Mouse (Mus musculus): ENCODE data around the gene Mrtfa. TPM values are rescaled to one million over a fixed set of nuclear protein-coding genes. Genes with fewer than 3 reads are reported as not detected.

The Mrtfa gene
- polyA plus RNA-seq, 1 experiment = 18.4 TPM

- Histone ChIP-seq H3K36me3 (ENCODE audit: control insufficient read depth, insufficient read depth, low read length, poor library complexity, severe bottlenecking) (no peaks in the 10 kb centered on the region), H3K4me3 (ENCODE audit: low read depth, low read length) (no peak overlapping the region), H3K4me1 (ENCODE audit: control insufficient read depth, insufficient read depth, low read length) (no peaks in the 10 kb centered on the region), H3K27me3 (ENCODE audit: control insufficient read depth, insufficient read depth, low read length, poor library complexity, severe bottlenecking) (no peaks in the 10 kb centered on the region), H3K9ac (ENCODE audit: low read depth, poor library complexity, severe bottlenecking) (no peak overlapping the region), H3K9me3 (replicated peaks; ENCODE audit: control insufficient read depth, insufficient read depth, low read length, poor library complexity, severe bottlenecking) (no peaks in the 10 kb centered on the region), H3K27ac (ENCODE audit: insufficient read depth, low read length) (no peak overlapping the region)
- TF ChIP-seq CTCF (IDR thresholded peaks at IDR 0.05; ENCODE audit: low read depth, low read length) (no peak), EP300 (IDR thresholded peaks at IDR 0.05; ENCODE audit: insufficient read depth, low read depth, low read length) (no peak)
Measured at GRCm38 (mm10) chr15:80979611-80980010, 210.9 kb downstream of the Mrtfa start.

GRCm38 (mm10) chr15:80977620-80978334 is 212.8 kb downstream of the Mrtfa start, which contains the start of gene Sgsm3:
Sgsm3 (plus strand) TSS chr15:80977765.
- Histone ChIP-seq H3K36me3 (ENCODE audit: control insufficient read depth, insufficient read depth, low read length, poor library complexity, severe bottlenecking) (no peaks in the 10 kb centered on the region), H3K4me1 (ENCODE audit: control insufficient read depth, insufficient read depth, low read length) (no peaks in the 10 kb centered on the region), H3K9me3 (replicated peaks; ENCODE audit: control insufficient read depth, insufficient read depth, low read length, poor library complexity, severe bottlenecking) (no peaks in the 10 kb centered on the region), H3K9ac (ENCODE audit: low read depth, poor library complexity, severe bottlenecking) (peak within 1 kb of the TSS; percentile 86), H3K27ac (ENCODE audit: insufficient read depth, low read length) (no peak within 1 kb of the TSS), H3K27me3 (ENCODE audit: control insufficient read depth, insufficient read depth, low read length, poor library complexity, severe bottlenecking) (no peaks in the 10 kb centered on the region), H3K4me3 (ENCODE audit: low read depth, low read length) (peak within 1 kb of the TSS; percentile 76)
- TF ChIP-seq CTCF (IDR thresholded peaks at IDR 0.05; ENCODE audit: low read depth, low read length) (no peak), POLR2A (IDR thresholded peaks at IDR 0.05; ENCODE audit: insufficient read depth, low read length) (no peak), EP300 (IDR thresholded peaks at IDR 0.05; ENCODE audit: insufficient read depth, low read depth, low read length) (no peak)

DNA sequence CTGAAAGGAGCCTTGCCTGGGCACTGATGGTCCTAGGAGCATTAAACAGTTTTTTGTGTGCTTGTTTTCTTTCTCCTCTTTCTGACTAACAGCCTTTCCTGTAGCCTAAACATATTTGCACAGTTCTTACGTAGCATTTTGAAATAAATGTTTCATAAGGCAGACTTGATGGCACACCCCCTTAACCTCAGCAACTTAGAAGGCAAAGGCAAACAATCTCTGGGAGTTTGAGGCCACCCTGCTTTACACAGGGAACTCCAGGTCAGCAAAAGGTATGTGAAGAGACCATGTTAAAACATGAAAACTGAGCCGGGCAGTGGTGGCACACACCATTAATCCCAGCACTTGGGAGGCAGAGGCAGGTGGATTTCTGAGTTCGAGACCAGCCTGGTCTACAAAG is 214.9 kb downstream of the Mrtfa start:
- no peak for TF ChIP-seq POLR2A (IDR thresholded peaks at IDR 0.05; ENCODE audit: insufficient read depth, low read length)
- TF ChIP-seq EP300 (IDR thresholded peaks at IDR 0.05; ENCODE audit: insufficient read depth, low read depth, low read length) = no peak
- TF ChIP-seq CTCF (IDR thresholded peaks at IDR 0.05; ENCODE audit: low read depth, low read length) = no peak
- no peaks in the 10 kb centered on the region for H3K36me3 ChIP-seq (ENCODE audit: control insufficient read depth, insufficient read depth, low read length, poor library complexity, severe bottlenecking)
- H3K9ac ChIP-seq (ENCODE audit: low read depth, poor library complexity, severe bottlenecking) = no peak overlapping the region
- no peak overlapping the region for H3K4me3 ChIP-seq (ENCODE audit: low read depth, low read length)
- H3K9me3 ChIP-seq (replicated peaks; ENCODE audit: control insufficient read depth, insufficient read depth, low read length, poor library complexity, severe bottlenecking) = no peaks in the 10 kb centered on the region
- no peak overlapping the region for H3K27ac ChIP-seq (ENCODE audit: insufficient read depth, low read length)
- H3K27me3 ChIP-seq (ENCODE audit: control insufficient read depth, insufficient read depth, low read length, poor library complexity, severe bottlenecking) = no peaks in the 10 kb centered on the region
- no peaks in the 10 kb centered on the region for H3K4me1 ChIP-seq (ENCODE audit: control insufficient read depth, insufficient read depth, low read length)

DNA sequence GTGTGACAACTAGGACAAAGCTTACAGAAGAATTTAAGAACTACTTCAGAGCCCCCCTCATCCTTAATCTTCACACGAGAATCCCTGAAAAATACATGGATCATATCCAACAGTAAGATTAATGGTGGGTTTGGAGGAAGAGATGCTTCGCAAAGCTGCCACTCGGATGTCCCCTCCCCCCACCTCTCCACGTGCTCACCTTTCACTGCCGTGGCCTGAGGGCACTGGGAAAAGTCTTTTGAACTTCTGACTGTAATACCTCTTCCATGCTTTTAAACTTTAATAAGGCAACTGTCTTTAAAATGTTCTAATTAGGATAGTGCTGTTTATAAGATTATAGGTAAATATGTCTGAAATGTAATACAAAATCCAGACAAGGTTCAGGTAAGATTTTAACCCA is 216.2 kb downstream of the Mrtfa start:
- peaks cover 5% of the 10 kb centered on the region; the same call in 1 of the 2 replicates for H3K36me3 ChIP-seq (ENCODE audit: control insufficient read depth, insufficient read depth, low read length, poor library complexity, severe bottlenecking)
- no peak overlapping the region for H3K4me3 ChIP-seq (ENCODE audit: low read depth, low read length)
- no peak overlapping the region for H3K27ac ChIP-seq (ENCODE audit: insufficient read depth, low read length)
- no peak overlapping the region for H3K9ac ChIP-seq (ENCODE audit: low read depth, poor library complexity, severe bottlenecking)
- H3K27me3 ChIP-seq (ENCODE audit: control insufficient read depth, insufficient read depth, low read length, poor library complexity, severe bottlenecking) = no peaks in the 10 kb centered on the region
- TF ChIP-seq EP300 (IDR thresholded peaks at IDR 0.05; ENCODE audit: insufficient read depth, low read depth, low read length) = no peak
- no peak for TF ChIP-seq CTCF (IDR thresholded peaks at IDR 0.05; ENCODE audit: low read depth, low read length)
- H3K4me1 ChIP-seq (ENCODE audit: control insufficient read depth, insufficient read depth, low read length) = no peaks in the 10 kb centered on the region
- H3K9me3 ChIP-seq (replicated peaks; ENCODE audit: control insufficient read depth, insufficient read depth, low read length, poor library complexity, severe bottlenecking) = no peaks in the 10 kb centered on the region

GRCm38 (mm10) chr15:80969371-80969770 is 221.2 kb downstream of the Mrtfa start:
- H3K27me3 ChIP-seq (ENCODE audit: control insufficient read depth, insufficient read depth, low read length, poor library complexity, severe bottlenecking) = no peaks in the 10 kb centered on the region
- no peak overlapping the region for H3K27ac ChIP-seq (ENCODE audit: insufficient read depth, low read length)
- peaks cover 41% of the 10 kb centered on the region for H3K36me3 ChIP-seq (ENCODE audit: control insufficient read depth, insufficient read depth, low read length, poor library complexity, severe bottlenecking)
- no peaks in the 10 kb centered on the region for H3K4me1 ChIP-seq (ENCODE audit: control insufficient read depth, insufficient read depth, low read length)
- no peak overlapping the region for H3K9ac ChIP-seq (ENCODE audit: low read depth, poor library complexity, severe bottlenecking)
- H3K4me3 ChIP-seq (ENCODE audit: low read depth, low read length) = no peak overlapping the region
- H3K9me3 ChIP-seq (replicated peaks; ENCODE audit: control insufficient read depth, insufficient read depth, low read length, poor library complexity, severe bottlenecking) = no peaks in the 10 kb centered on the region
- TF ChIP-seq POLR2A (IDR thresholded peaks at IDR 0.05; ENCODE audit: insufficient read depth, low read length) (no peak), CTCF (IDR thresholded peaks at IDR 0.05; ENCODE audit: low read depth, low read length) (no peak), EP300 (IDR thresholded peaks at IDR 0.05; ENCODE audit: insufficient read depth, low read depth, low read length) (no peak)

Other genes with a start within 250 kb of the Mrtfa start
- 69.6 and 77.6 TPM in 2 replicates for gene Adsl, start 242.3 kb downstream of the Mrtfa start, polyA plus RNA-seq (2011; ENCODE audit: insufficient read depth, insufficient read length, low read depth, missing spikeins)
- 18.0 and 21.4 TPM in 2 replicates for gene Sgsm3, start 213.0 kb downstream of the Mrtfa start, polyA plus RNA-seq (2011; ENCODE audit: insufficient read depth, insufficient read length, low read depth, missing spikeins)
- not detected in 2 replicates for gene Mchr1, start 44.7 kb upstream of the Mrtfa start, polyA plus RNA-seq (2011; ENCODE audit: insufficient read depth, insufficient read length, low read depth, missing spikeins)
- 81.8 and 87.7 TPM in 2 replicates for gene Slc25a17, start 170.1 kb upstream of the Mrtfa start, polyA plus RNA-seq (2011; ENCODE audit: insufficient read depth, insufficient read length, low read depth, missing spikeins)
- gene St13, start 209.3 kb upstream of the Mrtfa start, polyA plus RNA-seq (2011; ENCODE audit: insufficient read depth, insufficient read length, low read depth, missing spikeins) = 696 and 796 TPM in 2 replicates
- gene Xpnpep3, start 209.4 kb upstream of the Mrtfa start, polyA plus RNA-seq (2011; ENCODE audit: insufficient read depth, insufficient read length, low read depth, missing spikeins) = 21.0 and 26.7 TPM in 2 replicates
- gene Dnajb7, start 217.5 kb upstream of the Mrtfa start, polyA plus RNA-seq (2011; ENCODE audit: insufficient read depth, insufficient read length, low read depth, missing spikeins) = not detected in 2 replicates

All from ES-Bruce4 (cell line).